Mouse (Mus musculus) macrophage (primary cell): ENCODE data around the gene Samd4. TPM values are rescaled to one million over a fixed set of nuclear protein-coding genes. Genes with fewer than 3 reads are reported as not detected.

Experiments
- H3K27ac ChIP-seq: fragments of 350-480 bp; formaldehyde crosslinking; 2 replicates; pipeline ENCODE4 v1.9.0; 2021
- H3K36me3 ChIP-seq: fragments of 350-480 bp; formaldehyde crosslinking; 2 replicates; pipeline ENCODE4 v1.9.0; 2021; ENCODE audit errors: inconsistent target
- H3K4me3 ChIP-seq: fragments of 350-480 bp; formaldehyde crosslinking; 2 replicates; pipeline ENCODE4 v1.9.0; 2021; ENCODE audit errors: inconsistent target
- H3K79me2 ChIP-seq: fragments of 350-480 bp; formaldehyde crosslinking; 2 replicates; pipeline ENCODE4 v1.9.0; 2021; ENCODE audit errors: inconsistent target
- WGBS: methylation state at CpG from one replicate; pipeline ENCODE4 v1.1.7; 2026; ENCODE audit warnings: inconsistent platforms; ENCODE audit not compliant: missing documents; 5-methylcytosine and 5-hydroxymethylcytosine counted together
- polyA plus RNA-seq: library from polyadenylated mRNA; stranded (reverse); fragments of 250-400 nt; gene quantifications from 3 replicates; pipeline ENCODE4 v1.2.4, GENCODE M21; 2018; ENCODE audit warnings: inconsistent platforms

Gene Samd4
- polyA plus RNA-seq, 1 experiment from 2014 or later: 13.6 TPM

GRCm38 (mm10) chr14:47020886-47021285 is 138.2 kb downstream of the Samd4 start:
- WGBS: 85% methylated on average over 10 of the region's 10 CpGs
- no peaks in the 10 kb centered on the region for H3K36me3 ChIP-seq
- H3K27ac ChIP-seq: no peak overlapping the region
- no peaks in the 10 kb centered on the region for H3K79me2 ChIP-seq
- no peak overlapping the region for H3K4me3 ChIP-seq

GRCm38 (mm10) chr14:47023529-47023928 is 140.9 kb downstream of the Samd4 start:
- no peak overlapping the region for H3K4me3 ChIP-seq
- H3K79me2 ChIP-seq: no peaks in the 10 kb centered on the region
- WGBS: 91% methylated on average over 9 of the region's 9 CpGs
- H3K27ac ChIP-seq: no peak overlapping the region
- no peaks in the 10 kb centered on the region for H3K36me3 ChIP-seq

DNA sequence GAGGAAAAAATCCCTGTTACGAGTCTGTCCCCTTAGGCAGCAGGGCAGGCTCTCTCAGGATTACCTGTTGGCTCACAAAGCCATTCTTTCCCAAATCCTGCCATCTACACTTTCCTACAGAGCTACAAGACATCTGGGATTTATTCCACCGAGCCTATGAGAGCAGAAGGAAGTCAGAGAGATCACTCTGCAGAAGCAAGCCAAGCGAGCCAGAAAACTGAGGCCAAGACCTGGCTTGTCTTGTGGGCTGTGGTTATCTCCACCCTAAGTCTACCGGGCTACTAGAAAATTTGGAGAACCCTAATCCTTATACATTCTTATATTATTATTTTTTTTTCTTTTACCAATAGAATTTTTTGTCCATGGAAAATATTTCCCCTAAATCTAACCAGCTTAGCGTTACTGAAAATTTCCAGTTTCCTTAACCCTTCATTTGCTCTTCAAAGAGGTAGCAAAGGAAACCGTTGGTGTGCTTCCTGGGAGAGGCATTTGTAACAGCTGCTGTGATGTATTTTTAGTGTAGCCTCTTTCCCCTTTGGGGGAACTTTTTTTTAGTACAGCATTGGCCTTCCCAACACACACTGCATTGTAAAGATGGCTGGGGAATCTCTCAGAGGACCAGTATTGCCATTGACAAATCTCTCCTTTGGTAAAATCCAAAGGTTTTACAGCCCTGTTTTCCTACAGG is 144.9 kb downstream of the Samd4 start:
- no peak overlapping the region for H3K4me3 ChIP-seq
- no peaks in the 10 kb centered on the region for H3K79me2 ChIP-seq
- WGBS: 58% methylated on average over 6 of the region's 6 CpGs
- no peaks in the 10 kb centered on the region for H3K36me3 ChIP-seq
- H3K27ac ChIP-seq: no peak overlapping the region

DNA sequence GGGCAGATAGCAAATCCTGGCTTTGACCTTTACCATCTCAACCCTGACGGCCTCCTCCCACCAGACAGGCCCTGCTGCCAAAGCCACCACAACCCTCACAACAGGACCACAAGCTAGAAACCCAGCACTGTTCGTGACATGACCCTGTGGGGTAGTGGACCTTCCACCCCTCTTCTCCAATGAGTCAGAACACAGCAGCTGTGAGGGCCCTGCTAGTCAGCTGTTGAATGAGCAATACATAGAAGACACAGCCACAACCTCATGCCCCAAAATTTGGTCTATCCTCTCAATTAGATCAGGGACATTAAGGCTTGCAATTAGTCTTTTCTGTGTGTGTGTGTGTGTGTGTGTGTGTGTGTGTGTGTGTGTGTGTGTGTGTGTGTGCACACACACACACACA is 148.9 kb downstream of the Samd4 start:
- 80% methylated on average over 2 of the region's 2 CpGs for WGBS
- no peak overlapping the region for H3K27ac ChIP-seq
- no peaks in the 10 kb centered on the region for H3K36me3 ChIP-seq
- H3K4me3 ChIP-seq: no peak overlapping the region
- no peaks in the 10 kb centered on the region for H3K79me2 ChIP-seq

GRCm38 (mm10) chr14:47032140-47032539 is 149.5 kb downstream of the Samd4 start:
- Histone ChIP-seq H3K36me3 (no peaks in the 10 kb centered on the region), H3K79me2 (no peaks in the 10 kb centered on the region), H3K27ac (no peak overlapping the region), H3K4me3 (no peak overlapping the region)
- 92% methylated on average over 4 of the region's 4 CpGs for WGBS

- Histone ChIP-seq H3K27ac (no peak overlapping the region), H3K79me2 (no peaks in the 10 kb centered on the region), H3K4me3 (no peak overlapping the region), H3K36me3 (no peaks in the 10 kb centered on the region)
- 84% methylated on average over 5 of the region's 5 CpGs for WGBS
Measured at GRCm38 (mm10) chr14:47033423-47033822, 150.8 kb downstream of the Samd4 start.

GRCm38 (mm10) chr14:47041699-47042098 is 159.0 kb downstream of the Samd4 start:
- H3K79me2 ChIP-seq: no peaks in the 10 kb centered on the region
- WGBS: 92% methylated on average over 3 of the region's 3 CpGs
- no peak overlapping the region for H3K4me3 ChIP-seq
- no peak overlapping the region for H3K27ac ChIP-seq
- H3K36me3 ChIP-seq: no peaks in the 10 kb centered on the region

DNA sequence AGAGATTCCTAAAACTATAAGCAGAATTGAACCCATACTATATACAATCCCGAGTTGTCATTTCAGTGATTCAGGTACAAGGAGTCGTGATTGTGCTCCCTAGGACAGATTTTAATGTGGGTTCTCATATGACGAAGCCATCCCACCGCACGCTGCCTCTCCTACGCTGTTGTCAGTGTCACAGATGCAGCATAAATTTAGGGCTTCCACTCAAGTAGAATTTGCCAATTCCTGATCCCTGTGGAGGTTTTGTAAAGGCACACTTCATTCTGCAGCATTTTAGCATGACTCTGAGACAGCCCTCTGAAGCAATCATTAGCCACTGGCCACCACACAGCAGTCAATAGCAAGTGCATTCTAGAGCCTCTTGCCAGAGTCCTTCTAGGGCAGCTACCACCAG is 166.4 kb downstream of the Samd4 start:
- Histone ChIP-seq H3K4me3 (no peak overlapping the region), H3K36me3 (no peaks in the 10 kb centered on the region), H3K79me2 (no peaks in the 10 kb centered on the region), H3K27ac (no peak overlapping the region)
- WGBS: 94% methylated on average over 6 of the region's 6 CpGs

- H3K79me2 ChIP-seq: no peaks in the 10 kb centered on the region
- WGBS: 94% methylated on average over 5 of the region's 5 CpGs
- no peak overlapping the region for H3K4me3 ChIP-seq
- H3K36me3 ChIP-seq: no peaks in the 10 kb centered on the region
- no peak overlapping the region for H3K27ac ChIP-seq
Measured at GRCm38 (mm10) chr14:47051743-47052610, 169.3 kb downstream of the Samd4 start.

DNA sequence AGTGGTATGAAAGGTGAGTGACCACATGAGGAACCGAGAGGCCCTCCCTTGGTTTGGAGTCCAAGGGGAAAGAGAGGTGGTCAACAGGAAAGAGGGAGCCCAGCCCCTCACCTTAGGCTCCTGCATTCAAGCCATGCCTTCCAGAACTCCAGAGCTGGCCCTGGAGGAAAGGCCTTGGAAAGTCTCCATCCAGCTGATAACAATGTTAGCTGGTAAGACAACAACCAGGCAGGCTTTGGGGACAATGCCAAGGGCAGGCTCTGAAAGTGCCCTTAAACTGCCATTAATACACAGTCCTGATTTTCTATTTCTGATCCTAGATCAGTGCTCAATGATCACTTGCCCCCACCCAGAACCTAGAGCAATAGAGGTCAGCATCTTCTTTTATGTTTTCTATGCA is 170.4 kb downstream of the Samd4 start:
- Histone ChIP-seq H3K79me2 (no peaks in the 10 kb centered on the region), H3K27ac (no peak overlapping the region), H3K4me3 (no peak overlapping the region), H3K36me3 (no peaks in the 10 kb centered on the region)
- 83% methylated on average over 1 of the region's 1 CpGs for WGBS

DNA sequence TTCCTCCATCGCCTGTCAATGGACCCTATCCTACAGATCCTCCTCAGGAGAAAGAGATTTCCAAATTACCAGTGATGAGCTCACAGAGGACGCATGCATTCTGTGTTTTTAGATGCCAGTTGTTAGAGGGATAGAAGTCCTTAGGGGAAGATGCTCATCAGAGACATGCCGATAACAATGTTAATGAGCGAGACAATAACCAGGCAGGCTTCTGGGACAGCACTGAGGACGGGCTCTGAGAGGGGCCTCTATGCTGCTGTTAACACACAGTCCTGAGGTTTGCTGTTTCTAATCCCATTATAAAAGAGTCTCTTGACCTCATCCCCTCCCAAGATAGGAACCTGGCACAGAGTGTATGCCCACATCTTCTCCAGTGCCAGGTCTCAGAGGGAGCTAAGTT is 171.2 kb downstream of the Samd4 start:
- 100% methylated on average over 5 of the region's 5 CpGs for WGBS
- Histone ChIP-seq H3K27ac (no peak overlapping the region), H3K79me2 (no peaks in the 10 kb centered on the region), H3K36me3 (no peaks in the 10 kb centered on the region), H3K4me3 (no peak overlapping the region)

DNA sequence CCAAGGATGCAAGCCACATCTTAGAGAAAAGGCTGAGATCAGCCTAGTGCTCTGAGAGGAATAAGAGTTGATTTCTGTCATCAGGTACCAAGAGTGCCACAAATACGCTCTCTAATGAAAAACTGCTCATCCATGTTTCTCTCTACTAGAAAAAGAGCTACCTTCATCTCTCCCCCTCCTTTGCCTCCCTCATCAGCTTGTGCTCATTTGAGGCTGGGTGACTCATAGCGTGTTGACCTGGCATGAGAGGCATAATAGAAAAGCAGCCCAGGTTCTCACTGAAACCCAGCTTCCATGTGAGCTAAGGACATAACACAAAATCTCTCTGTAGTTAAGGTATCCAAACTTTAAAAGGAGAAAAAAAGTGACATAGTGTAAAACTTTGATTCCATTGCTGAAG is 176.3 kb downstream of the Samd4 start:
- Histone ChIP-seq H3K27ac (no peak overlapping the region), H3K36me3 (no peaks in the 10 kb centered on the region), H3K4me3 (no peak overlapping the region), H3K79me2 (no peaks in the 10 kb centered on the region)
- WGBS: 97% methylated on average over 2 of the region's 2 CpGs

- H3K4me3 ChIP-seq: no peak overlapping the region
- WGBS: 26% methylated on average over 5 of the region's 5 CpGs
- H3K79me2 ChIP-seq: no peaks in the 10 kb centered on the region
- H3K27ac ChIP-seq: no peak overlapping the region
- H3K36me3 ChIP-seq: no peaks in the 10 kb centered on the region
Measured at GRCm38 (mm10) chr14:47065067-47065466, 182.4 kb downstream of the Samd4 start.

DNA sequence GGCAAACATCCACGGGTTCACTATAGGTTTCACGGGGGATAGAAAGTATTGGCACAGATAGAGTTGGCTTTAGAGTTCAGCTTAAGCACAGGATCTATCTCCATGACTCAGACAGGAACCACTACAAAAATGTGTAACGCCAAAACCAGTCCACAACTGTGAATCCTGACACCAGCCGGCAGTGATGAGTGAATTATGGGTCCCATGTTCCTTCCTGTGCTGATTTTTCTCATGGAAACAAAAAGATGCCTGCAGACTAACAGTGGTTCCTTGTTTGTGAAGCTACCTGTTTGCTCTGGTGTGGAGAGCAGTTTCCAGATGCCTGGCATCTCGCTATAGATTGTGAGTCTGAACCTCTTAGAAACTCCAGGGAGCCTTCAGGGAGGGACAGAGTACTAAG is 184.2 kb downstream of the Samd4 start:
- 44% methylated on average over 5 of the region's 5 CpGs for whole genome bisulfite sequencing
- Histone ChIP-seq H3K79me2 (no peaks in the 10 kb centered on the region), H3K36me3 (no peaks in the 10 kb centered on the region), H3K27ac (no peak overlapping the region), H3K4me3 (no peak overlapping the region)

DNA sequence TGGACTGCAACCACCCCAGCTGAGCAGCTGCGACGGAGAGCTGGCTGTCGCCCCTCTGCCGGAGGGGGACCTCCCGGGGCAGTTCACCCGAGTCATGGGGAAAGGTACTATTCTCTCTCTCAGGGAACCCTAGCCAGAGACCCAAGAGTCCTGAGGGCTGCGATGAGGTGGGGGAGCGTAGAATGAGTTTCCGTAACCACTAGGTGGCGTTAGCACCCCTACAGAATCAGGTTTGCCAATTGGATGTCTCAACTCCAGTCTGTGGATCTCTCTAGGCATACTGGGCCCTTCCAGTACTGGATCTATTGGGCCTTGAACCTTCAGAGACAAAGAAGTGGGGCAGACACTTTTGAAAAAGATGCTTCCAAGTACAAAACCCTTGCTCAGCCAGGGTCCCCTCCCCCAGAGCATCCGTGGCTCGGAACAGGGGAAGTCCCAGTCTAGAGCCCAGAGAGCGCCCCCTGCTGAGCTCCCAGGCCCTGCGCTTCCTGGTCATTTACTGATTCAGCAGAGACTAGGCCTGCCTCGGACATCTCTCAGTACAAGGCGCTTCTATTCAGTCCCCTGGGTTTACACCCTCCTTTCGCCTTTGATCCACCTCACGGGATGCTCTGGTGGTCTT is 191.5 kb downstream of the Samd4 start:
- WGBS: 88% methylated on average over 18 of the region's 18 CpGs
- Histone ChIP-seq H3K36me3 (no peaks in the 10 kb centered on the region), H3K79me2 (no peaks in the 10 kb centered on the region), H3K4me3 (no peak overlapping the region), H3K27ac (no peak overlapping the region)
